Mouse (Mus musculus) thymus, postnatal 14 days (tissue): ENCODE results near the gene Borcs6.

Experiments
- DNase-seq: peaks from one replicate; pipeline ENCODE4 v3.0.0; 2021

Borcs6 gene

GRCm38 (mm10) chr11:69105227-69105626 lies 45.7 kb downstream of the Borcs6 start:
- DNase-seq = no peak

- DNase-seq = no peak
Observed at GRCm38 (mm10) chr11:69105796-69106195, 46.3 kb downstream of the Borcs6 start.

GRCm38 (mm10) chr11:69106299-69106698 lies 46.8 kb downstream of the Borcs6 start:
- DNase-seq = no peak

- no peak for DNase-seq
Observed at GRCm38 (mm10) chr11:69106842-69107241, 47.3 kb downstream of the Borcs6 start.

GRCm38 (mm10) chr11:69107676-69108075 lies 48.2 kb downstream of the Borcs6 start:
- no peak for DNase-seq

- no peak for DNase-seq
Observed at GRCm38 (mm10) chr11:69108223-69108622, 48.7 kb downstream of the Borcs6 start.

GRCm38 (mm10) chr11:69109032-69109900 lies 49.7 kb downstream of the Borcs6 start:
- DNase-seq = no peak

GRCm38 (mm10) chr11:69110319-69111046 lies 51.0 kb downstream of the Borcs6 start:
- DNase-seq = peak; percentile 91
